Mouse (Mus musculus) embryonic facial prominence, embryonic 11.5 days (tissue): ENCODE measurements around the gene Nrcam. TPM values are rescaled to one million over a fixed set of nuclear protein-coding genes. Genes with fewer than 3 reads are reported as not detected.

Source experiments
- ATAC-seq: fragments of 200-750 bp; cut with Nextera tagmentation; replicated peaks from 2 replicates; pipeline ENCODE4 v1.8.0; 2017; ENCODE audit warnings: low read depth; ENCODE audit not compliant: insufficient number of reproducible peaks, low FRiP score, low TSS enrichment
- DNase-seq: peaks from one replicate; pipeline ENCODE4 v3.0.0-alpha.2; 2015; ENCODE audit warnings: low spot score
- H3K27ac ChIP-seq: fragments of 300-500 bp; sonication (generic); replicated peaks from 2 replicates; pipeline ENCODE4 v1.5.1; 2014; ENCODE audit warnings: mild to moderate bottlenecking, low read depth, low read length, control low read depth
- H3K27me3 ChIP-seq: fragments of 300-500 bp; sonication (generic); 2 replicates; pipeline ENCODE4 v1.6.1; 2014; ENCODE audit warnings: mild to moderate bottlenecking, low read length, moderate library complexity, mixed read lengths; ENCODE audit not compliant: control insufficient read depth, insufficient read depth
- H3K36me3 ChIP-seq: fragments of 300-500 bp; sonication (generic); replicated peaks from 2 replicates; pipeline ENCODE4 v1.6.1; 2014; ENCODE audit warnings: low read depth, mild to moderate bottlenecking, low read length, moderate library complexity, mixed read lengths; ENCODE audit not compliant: control insufficient read depth, insufficient read depth
- H3K4me1 ChIP-seq: fragments of 300-500 bp; sonication (generic); 2 replicates; pipeline ENCODE4 v1.6.1; 2014; ENCODE audit warnings: low read length, mixed read lengths; ENCODE audit not compliant: control insufficient read depth, insufficient read depth
- H3K4me2 ChIP-seq: fragments of 300-500 bp; sonication (generic); 2 replicates; pipeline ENCODE4 v1.6.1; 2014; ENCODE audit warnings: low read depth, mild to moderate bottlenecking, control low read depth, low read length, moderate library complexity
- H3K4me3 ChIP-seq: fragments of 300-500 bp; sonication (generic); 2 replicates; pipeline ENCODE4 v1.5.1; 2014; ENCODE audit warnings: low read depth, low read length, control low read depth
- H3K9ac ChIP-seq: fragments of 300-500 bp; sonication (generic); replicated peaks from 2 replicates; pipeline ENCODE4 v1.6.1; 2014; ENCODE audit warnings: mild to moderate bottlenecking, control low read depth, low read length
- H3K9me3 ChIP-seq: fragments of 300-500 bp; sonication (generic); replicated peaks from 2 replicates; pipeline ENCODE4 v1.6.1; 2016; ENCODE audit warnings: mild to moderate bottlenecking, low read length, inconsistent platforms, mixed read lengths; ENCODE audit not compliant: control insufficient read depth
- WGBS: fragments of 180-500 bp; shearing (Covaris S2); extraction: QIAGEN DNeasy Blood & Tissue Kit; methylation state at CpG from one replicate; pipeline ENCODE4 v1.1.7; 2014; 5-methylcytosine and 5-hydroxymethylcytosine counted together
- polyA plus RNA-seq: library from polyadenylated mRNA; unstranded; fragments of >200 nt; fragmentation: Nextera tagmentation; extraction: Ambion mirVana; gene quantifications from 2 replicates; pipeline ENCODE4 v1.2.1, GENCODE M21; 2014

The Nrcam gene
- polyA plus RNA-seq, 1 experiment from 2014 or later: 22.3 TPM

DNA sequence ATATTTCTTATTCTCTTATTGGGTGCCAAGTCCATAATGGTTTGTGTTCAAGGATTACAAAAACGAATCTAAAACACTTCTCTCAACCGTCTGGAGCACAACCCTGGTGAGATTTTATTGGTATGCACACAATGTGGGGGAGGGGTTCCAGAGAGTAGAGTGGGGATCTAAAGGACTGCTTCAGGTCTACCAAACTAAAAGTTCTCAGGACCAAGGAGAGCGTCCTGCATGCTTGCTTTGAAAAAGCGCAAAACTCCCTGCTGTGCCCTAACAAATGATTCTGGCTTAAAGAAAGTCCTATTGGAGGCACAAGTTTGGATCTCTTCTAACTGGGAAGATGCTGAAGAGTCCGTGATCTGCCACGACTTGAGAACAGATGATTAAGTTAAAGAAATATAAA lies 96.4 kb downstream of the Nrcam start:
- H3K9ac ChIP-seq: no peak overlapping the region
- H3K4me3 ChIP-seq: no peak overlapping the region
- no peaks in the 10 kb centered on the region for H3K4me1 ChIP-seq
- H3K9me3 ChIP-seq: no peaks in the 10 kb centered on the region
- H3K36me3 ChIP-seq: no peaks in the 10 kb centered on the region
- ATAC-seq: no peak
- no peak overlapping the region for H3K27ac ChIP-seq
- 10% methylated on average over 6 of the region's 6 CpGs for WGBS
- DNase-seq: peak; percentile 83
- no peaks in the 10 kb centered on the region for H3K27me3 ChIP-seq
- no peak overlapping the region for H3K4me2 ChIP-seq

DNA sequence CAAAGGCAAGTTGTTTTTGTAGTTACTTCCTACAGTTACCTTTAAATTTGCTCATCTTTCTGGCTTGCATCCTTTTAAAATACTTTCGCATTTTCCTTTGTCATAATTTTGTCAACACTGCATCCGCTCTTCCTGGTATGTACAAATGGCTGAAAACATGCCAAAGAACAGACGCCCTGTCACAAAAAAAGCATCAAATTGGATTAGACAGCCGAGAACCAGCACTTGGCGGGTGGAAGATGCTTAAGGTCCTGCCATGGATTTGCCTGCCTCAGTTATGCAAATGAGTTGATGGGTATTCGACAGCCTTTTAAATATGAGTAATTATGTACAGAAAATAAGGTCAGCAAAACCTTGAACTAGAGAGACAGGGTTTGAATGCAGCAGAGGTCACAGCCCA lies 101.7 kb downstream of the Nrcam start:
- Histone ChIP-seq H3K27me3 (no peaks in the 10 kb centered on the region), H3K9me3 (no peaks in the 10 kb centered on the region), H3K36me3 (no peaks in the 10 kb centered on the region), H3K4me2 (no peak overlapping the region), H3K9ac (no peak overlapping the region), H3K27ac (no peak overlapping the region), H3K4me3 (no peak overlapping the region), H3K4me1 (no peaks in the 10 kb centered on the region)
- DNase-seq (no peak), ATAC-seq (no peak)
- 69% methylated on average over 6 of the region's 6 CpGs for WGBS

DNA sequence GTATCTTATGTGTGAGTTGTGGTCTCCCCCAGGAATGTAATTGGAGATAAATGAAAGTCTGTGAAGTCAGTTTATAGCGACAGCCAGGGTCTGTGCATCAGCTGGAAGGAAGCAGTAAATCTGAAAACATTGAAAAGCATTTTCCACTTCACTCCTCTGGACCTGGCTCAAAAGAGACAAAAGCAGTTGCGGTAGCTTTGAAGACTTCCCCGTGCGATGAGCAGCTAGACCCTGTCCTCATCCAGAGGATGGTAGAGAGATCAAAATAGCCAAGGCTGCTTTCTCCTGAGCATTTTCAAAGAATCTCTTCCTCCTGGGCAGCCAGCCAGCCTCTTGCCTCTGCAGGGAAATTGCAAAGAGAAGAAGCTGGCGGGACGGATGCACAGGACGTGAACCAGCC lies 102.3 kb downstream of the Nrcam start:
- 73% methylated on average over 7 of the region's 7 CpGs for WGBS
- no peaks in the 10 kb centered on the region for H3K36me3 ChIP-seq
- H3K27ac ChIP-seq: no peak overlapping the region
- no peak for ATAC-seq
- no peaks in the 10 kb centered on the region for H3K4me1 ChIP-seq
- H3K4me3 ChIP-seq: no peak overlapping the region
- H3K9me3 ChIP-seq: no peaks in the 10 kb centered on the region
- no peak overlapping the region for H3K4me2 ChIP-seq
- DNase-seq: no peak
- H3K9ac ChIP-seq: no peak overlapping the region
- H3K27me3 ChIP-seq: no peaks in the 10 kb centered on the region

DNA sequence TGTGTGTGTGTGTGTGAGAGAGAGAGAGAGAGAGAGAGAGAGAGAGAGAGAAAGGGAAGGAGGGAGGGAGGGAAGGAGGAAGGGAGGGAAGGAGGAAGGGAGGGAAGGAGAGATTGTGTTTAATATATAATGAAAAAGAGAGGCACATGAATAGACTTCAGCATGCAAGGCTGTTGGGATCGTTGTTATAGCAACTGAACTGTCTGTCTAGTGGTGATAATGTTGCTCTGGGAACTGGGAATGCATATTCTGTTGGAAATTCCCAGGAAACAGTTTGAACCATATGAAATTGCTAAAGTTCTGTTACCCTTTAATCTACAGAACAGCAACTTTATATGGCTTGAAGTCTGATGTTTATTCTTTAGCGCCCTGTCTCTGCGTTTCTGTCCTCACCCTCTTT lies 104.0 kb downstream of the Nrcam start:
- no peaks in the 10 kb centered on the region for H3K9me3 ChIP-seq
- H3K4me1 ChIP-seq: no peaks in the 10 kb centered on the region
- no peak overlapping the region for H3K27ac ChIP-seq
- H3K36me3 ChIP-seq: no peaks in the 10 kb centered on the region
- DNase-seq (no peak), ATAC-seq (no peak)
- no peak overlapping the region for H3K4me3 ChIP-seq
- H3K9ac ChIP-seq: no peak overlapping the region
- H3K4me2 ChIP-seq: no peak overlapping the region
- no peaks in the 10 kb centered on the region for H3K27me3 ChIP-seq
- WGBS: 89% methylated on average over 3 of the region's 3 CpGs

DNA sequence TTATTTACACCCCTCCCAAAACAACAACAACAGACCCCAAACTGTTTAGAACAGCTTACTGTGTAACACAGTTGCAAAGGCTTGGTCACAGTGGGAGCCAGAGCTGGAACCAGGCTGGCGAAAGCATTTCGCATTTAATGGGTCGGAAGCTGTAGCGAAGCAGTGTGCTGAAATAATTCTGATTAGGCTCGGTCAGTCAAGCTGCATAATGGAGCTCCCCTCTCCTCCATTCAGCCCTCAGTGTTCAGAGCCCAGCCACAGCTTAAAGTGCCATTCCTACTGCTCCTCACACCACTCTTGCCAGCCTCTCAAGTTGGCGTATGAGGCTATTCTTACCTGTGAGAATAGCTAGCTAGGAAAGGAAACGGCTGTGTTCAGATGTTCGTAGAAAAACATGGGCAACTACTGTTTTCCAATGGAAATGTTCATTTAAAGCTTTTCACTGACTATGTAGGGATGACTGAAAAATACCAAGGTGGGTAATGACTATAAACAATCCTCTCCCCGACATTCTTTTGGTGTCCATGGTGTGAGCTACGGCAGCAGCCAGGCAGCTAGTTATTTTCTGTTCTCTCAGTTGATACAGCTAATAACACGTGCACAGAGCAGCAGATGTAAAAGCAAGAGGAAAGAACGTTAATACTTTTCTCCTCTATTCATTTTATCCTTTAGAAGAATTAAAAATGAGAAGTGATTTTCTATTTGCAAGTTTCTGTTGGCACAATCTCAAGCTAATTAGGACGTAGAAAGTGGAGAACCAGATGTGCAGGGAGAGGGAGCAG lies 108.6 kb downstream of the Nrcam start:
- H3K27ac ChIP-seq: no peak overlapping the region
- ATAC-seq: peak; percentile 63; the same call in 1 of the 2 replicates
- no peak overlapping the region for H3K4me3 ChIP-seq

DNA sequence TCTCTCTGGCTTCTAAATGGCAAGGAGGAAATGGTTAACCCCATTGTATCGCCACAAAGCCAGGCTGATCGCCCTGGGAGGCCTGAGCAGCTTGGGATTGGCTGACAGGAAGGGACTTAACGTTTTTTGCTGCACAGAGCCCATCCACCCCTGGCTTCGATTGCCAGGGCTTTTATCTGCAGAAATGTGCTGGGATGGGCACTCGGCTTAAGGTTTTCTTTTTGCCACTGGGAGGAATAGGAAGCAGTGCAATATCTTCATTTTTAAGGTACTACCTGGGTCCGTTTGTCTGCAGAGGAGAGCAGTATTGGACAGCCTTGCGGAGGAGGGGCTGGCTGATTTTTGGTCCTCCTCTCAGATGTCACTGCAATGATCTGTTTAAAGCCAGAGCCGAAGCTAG lies 110.2 kb downstream of the Nrcam start:
- no peak overlapping the region for H3K9ac ChIP-seq
- DNase-seq (peak; percentile 48), ATAC-seq (no peak)
- H3K4me1 ChIP-seq: no peaks in the 10 kb centered on the region
- H3K27ac ChIP-seq: no peak overlapping the region
- H3K36me3 ChIP-seq: no peaks in the 10 kb centered on the region
- peak overlapping the region; percentile 29; the same call in 1 of the 2 replicates for H3K4me2 ChIP-seq
- H3K4me3 ChIP-seq: no peak overlapping the region
- no peaks in the 10 kb centered on the region for H3K9me3 ChIP-seq
- WGBS: 1% methylated on average over 8 of the region's 8 CpGs
- no peaks in the 10 kb centered on the region for H3K27me3 ChIP-seq

More for the DNA sequence above, 108.6 kb downstream of the Nrcam start:
- DNase-seq: no peak
- H3K9me3 ChIP-seq: no peaks in the 10 kb centered on the region
- H3K36me3 ChIP-seq: no peaks in the 10 kb centered on the region
- H3K27me3 ChIP-seq: no peaks in the 10 kb centered on the region
- WGBS: 49% methylated on average over 13 of the region's 13 CpGs
- H3K4me2 ChIP-seq: no peak overlapping the region
- no peaks in the 10 kb centered on the region for H3K4me1 ChIP-seq
- no peak overlapping the region for H3K9ac ChIP-seq

DNA sequence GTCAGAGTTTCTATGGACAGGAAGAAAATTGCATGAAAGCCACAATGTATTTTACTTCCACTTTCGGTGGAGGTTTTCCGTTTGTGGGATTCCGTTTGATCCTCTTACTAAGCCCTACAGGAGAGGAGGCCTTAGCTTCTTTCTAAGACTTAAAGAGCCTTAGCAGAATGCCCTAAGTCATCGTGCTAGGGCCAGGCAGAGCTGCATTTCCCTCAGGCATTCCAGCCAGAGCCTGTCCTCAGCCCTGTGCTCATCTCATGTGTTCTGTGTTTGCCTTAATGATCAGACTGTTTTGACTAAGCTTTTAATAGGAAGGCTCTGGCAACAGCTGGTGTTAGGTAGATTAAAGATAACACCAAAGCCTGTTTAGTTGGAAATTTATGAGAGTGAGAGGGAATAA lies 111.5 kb downstream of the Nrcam start:
- ATAC-seq (no peak), DNase-seq (no peak)
- no peaks in the 10 kb centered on the region for H3K27me3 ChIP-seq
- H3K9ac ChIP-seq: no peak overlapping the region
- H3K4me2 ChIP-seq: no peak overlapping the region
- no peaks in the 10 kb centered on the region for H3K36me3 ChIP-seq
- no peaks in the 10 kb centered on the region for H3K4me1 ChIP-seq
- H3K9me3 ChIP-seq: no peaks in the 10 kb centered on the region
- no peak overlapping the region for H3K4me3 ChIP-seq
- H3K27ac ChIP-seq: no peak overlapping the region
- 26% methylated on average over 4 of the region's 4 CpGs for WGBS

DNA sequence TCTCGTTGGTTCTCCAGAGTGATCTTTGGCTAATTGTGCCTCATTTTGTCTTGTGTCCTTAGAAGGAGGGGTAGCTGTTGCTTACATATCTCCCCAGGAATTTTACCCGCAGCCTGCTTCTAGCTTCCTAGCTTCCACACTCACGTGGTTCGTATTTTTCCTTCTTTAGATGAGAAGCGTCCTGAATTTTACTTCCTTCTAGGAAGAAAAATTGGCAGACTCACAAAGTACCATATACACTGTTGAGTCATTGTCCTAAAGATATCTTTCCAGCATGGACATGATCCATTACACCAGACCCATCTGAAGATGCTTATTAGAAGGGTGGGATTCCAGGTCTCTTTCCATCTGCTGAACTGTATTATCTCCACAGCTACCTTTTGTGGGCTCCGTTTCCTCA lies 122.2 kb downstream of the Nrcam start:
- WGBS: 69% methylated on average over 6 of the region's 6 CpGs
- no peak for ATAC-seq
- Histone ChIP-seq H3K4me2 (no peak overlapping the region), H3K4me1 (no peaks in the 10 kb centered on the region), H3K4me3 (no peak overlapping the region), H3K9me3 (no peaks in the 10 kb centered on the region), H3K36me3 (no peaks in the 10 kb centered on the region), H3K9ac (no peak overlapping the region), H3K27ac (no peak overlapping the region), H3K27me3 (no peaks in the 10 kb centered on the region)
- DNase-seq: no peak
